Mouse (Mus musculus) layer of hippocampus, adult 9-11 months (tissue): Measurements from ENCODE around the gene Gabrb1.
"Not testable (repeated sequence)": the region's sequence is repeated elsewhere in the genome, so short reads cannot be mapped to it uniquely, and the experiment has no call there.

Experiments
- DNase-seq: peaks from one replicate; pipeline ENCODE4 v3.0.0; 2022

Gene Gabrb1

GRCm38 (mm10) chr5:72043226-72044151 is 385.6 kb downstream of the Gabrb1 start:
- DNase-seq = no peak

GRCm38 (mm10) chr5:72046261-72046660 is 388.3 kb downstream of the Gabrb1 start:
- DNase-seq = no peak

GRCm38 (mm10) chr5:72064079-72064478 is 406.2 kb downstream of the Gabrb1 start:
- no peak for DNase-seq

- peak; percentile 56 for DNase-seq
Measured at GRCm38 (mm10) chr5:72068826-72069225, 410.9 kb downstream of the Gabrb1 start.

- not testable (repeated sequence) for DNase-seq
Measured at GRCm38 (mm10) chr5:72069398-72069797, 411.5 kb downstream of the Gabrb1 start.

- no peak for DNase-seq
Measured at GRCm38 (mm10) chr5:72076781-72077180, 418.9 kb downstream of the Gabrb1 start.

- DNase-seq = no peak
Measured at GRCm38 (mm10) chr5:72086518-72086917, 428.6 kb downstream of the Gabrb1 start.

GRCm38 (mm10) chr5:72094582-72094981 is 436.7 kb downstream of the Gabrb1 start:
- no peak for DNase-seq

GRCm38 (mm10) chr5:72095015-72095414 is 437.1 kb downstream of the Gabrb1 start:
- no peak for DNase-seq

- no peak for DNase-seq
Measured at GRCm38 (mm10) chr5:72104274-72104921, 446.5 kb downstream of the Gabrb1 start.

- DNase-seq = no peak
Measured at GRCm38 (mm10) chr5:72122414-72123037, 464.6 kb downstream of the Gabrb1 start.

- DNase-seq = peak; percentile 24
Measured at GRCm38 (mm10) chr5:72126681-72127080, 468.8 kb downstream of the Gabrb1 start.

GRCm38 (mm10) chr5:72133906-72134305 is 476.0 kb downstream of the Gabrb1 start:
- no peak for DNase-seq

GRCm38 (mm10) chr5:72138256-72138655 is 480.3 kb downstream of the Gabrb1 start:
- DNase-seq = no peak

GRCm38 (mm10) chr5:72139619-72140018 is 481.7 kb downstream of the Gabrb1 start:
- DNase-seq = no peak

GRCm38 (mm10) chr5:72148679-72149078 is 490.8 kb downstream of the Gabrb1 start:
- DNase-seq = no peak

GRCm38 (mm10) chr5:72150870-72151269 is 493.0 kb downstream of the Gabrb1 start:
- no peak for DNase-seq

- DNase-seq = not testable (repeated sequence)
Measured at GRCm38 (mm10) chr5:72155686-72156085, 497.8 kb downstream of the Gabrb1 start.

GRCm38 (mm10) chr5:72156598-72156997 is 498.7 kb downstream of the Gabrb1 start:
- DNase-seq = no peak

GRCm38 (mm10) chr5:72158667-72159066 is 500.8 kb downstream of the Gabrb1 start:
- DNase-seq = peak; percentile 79

- no peak for DNase-seq
Measured at GRCm38 (mm10) chr5:72159537-72159936, 501.6 kb downstream of the Gabrb1 start.

GRCm38 (mm10) chr5:72160781-72161485 is 503.0 kb downstream of the Gabrb1 start:
- no peak for DNase-seq

- no peak for DNase-seq
Measured at GRCm38 (mm10) chr5:72162855-72163254, 504.9 kb downstream of the Gabrb1 start.
